Mouse (Mus musculus): ENCODE measurements around the gene Bbs2.
"Not testable (repeated sequence)": the region's sequence is repeated elsewhere in the genome, so short reads cannot be mapped to it uniquely, and the experiment has no call there.

Gene Bbs2

DNA sequence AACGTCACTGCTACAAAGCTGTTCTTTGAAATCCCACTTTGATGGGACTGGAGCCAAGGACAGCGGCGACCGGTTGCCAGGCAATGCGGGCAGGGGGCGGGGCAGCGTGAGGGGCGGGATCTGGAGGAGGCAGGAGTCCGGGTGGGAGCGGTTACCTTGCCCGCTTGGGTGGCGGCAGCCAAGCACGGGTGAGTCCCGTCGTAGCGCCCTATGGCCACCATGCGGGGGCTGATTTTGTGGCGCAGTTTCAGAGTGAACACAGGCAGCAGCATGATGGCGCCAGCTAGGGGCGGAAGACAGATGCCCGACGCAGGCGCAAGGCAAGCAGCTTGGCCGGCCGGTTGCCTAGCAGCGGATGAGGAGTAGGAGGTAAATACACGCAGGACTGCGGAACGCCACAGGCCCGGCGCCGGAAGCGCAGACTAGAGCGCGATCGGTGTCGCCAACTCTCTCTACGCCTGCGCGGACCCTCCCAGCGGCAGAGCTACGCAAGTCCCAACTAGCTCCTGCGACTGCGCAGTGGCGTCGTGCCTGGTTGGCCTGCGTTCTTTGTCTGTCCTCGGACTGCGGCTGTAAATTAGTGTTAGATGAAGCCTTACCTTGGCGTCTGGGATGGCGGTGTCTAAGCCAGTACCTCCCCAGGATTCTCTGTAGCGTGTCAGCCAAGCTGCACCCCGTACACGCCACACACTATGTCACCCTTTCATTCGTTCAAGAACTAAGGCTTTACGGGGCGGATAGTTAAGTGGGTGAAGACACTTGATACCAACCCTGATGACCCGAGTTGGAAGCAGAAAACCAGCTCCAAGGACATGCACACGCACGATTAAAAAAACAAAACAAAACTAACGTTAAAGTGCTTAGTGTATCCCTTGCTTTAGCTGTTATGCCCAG is at the start of gene Bbs2:
Bbs2 (minus strand) TSS at position 848 of the 894 bp plus-strand sequence.
- peak; percentile 98 for DNase-seq

DNA sequence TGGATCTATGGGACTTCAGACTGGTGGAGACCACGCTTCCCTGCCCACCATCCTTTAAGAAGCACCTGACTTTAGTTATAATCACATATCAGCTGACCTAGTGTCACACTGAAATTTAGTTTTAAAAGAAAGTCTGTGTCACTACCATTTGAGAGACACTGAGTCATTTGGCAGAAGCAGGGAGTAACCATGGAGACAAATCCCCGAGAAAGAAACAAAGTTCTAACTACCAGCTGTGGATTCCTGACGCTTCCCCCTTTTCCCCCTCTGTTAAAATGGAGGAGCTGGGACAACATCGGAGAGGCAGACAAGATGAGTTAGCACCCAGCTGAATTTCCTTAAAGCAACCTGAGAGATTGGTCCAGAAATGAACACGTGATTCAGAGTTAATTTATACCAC is 49.5 kb upstream of the Bbs2 start:
- DNase-seq: no peak

DNA sequence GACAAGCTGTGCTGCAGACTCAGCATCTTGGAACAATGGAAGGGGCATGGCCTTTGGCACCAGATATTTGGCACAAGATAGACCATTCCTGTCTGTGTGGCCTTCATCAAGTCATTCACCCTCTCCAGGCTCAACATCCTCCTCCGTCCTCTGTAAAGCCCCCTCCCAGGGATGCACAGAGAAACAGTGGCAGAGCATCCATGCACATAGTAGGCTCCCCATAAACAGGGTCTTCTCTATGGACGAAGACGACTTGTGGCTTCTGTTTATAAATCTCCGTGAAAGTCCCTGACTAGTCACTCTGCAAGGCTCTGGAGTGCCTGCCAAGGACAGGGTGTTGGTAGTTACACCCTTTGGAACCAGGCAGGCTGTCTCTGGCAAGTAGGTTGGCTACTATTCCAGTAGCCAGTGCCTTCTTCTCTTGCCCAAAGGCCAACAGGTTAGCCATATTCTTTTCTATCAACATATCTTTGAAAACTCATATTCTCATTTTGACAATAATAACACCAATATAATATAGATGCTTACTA is 41.6 kb upstream of the Bbs2 start:
- DNase-seq: no peak

DNA sequence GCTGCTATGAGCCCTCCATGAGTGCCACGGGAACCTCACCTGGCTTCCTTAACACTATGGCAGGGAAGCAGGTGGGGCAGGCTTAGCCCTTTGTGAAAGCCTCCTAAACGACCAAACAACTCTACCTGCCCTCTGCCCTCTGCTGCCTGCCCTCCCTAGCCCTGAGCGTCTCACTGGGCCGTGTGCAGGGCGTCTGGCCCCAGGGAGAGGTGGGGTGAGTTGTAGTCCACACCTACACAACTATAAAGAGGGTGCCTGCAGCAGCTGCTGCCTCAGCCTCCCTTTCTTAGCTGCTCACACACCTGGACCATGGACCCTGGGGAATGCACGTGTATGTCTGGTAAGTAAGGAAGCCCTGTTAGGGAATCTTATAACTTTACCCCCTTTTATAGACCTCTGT is 38.2 kb upstream of the Bbs2 start, which contains the start of gene Mt4:
Mt4 (plus strand) TSS at position 265 of the 400 bp plus-strand sequence.
- no peak for DNase-seq

DNA sequence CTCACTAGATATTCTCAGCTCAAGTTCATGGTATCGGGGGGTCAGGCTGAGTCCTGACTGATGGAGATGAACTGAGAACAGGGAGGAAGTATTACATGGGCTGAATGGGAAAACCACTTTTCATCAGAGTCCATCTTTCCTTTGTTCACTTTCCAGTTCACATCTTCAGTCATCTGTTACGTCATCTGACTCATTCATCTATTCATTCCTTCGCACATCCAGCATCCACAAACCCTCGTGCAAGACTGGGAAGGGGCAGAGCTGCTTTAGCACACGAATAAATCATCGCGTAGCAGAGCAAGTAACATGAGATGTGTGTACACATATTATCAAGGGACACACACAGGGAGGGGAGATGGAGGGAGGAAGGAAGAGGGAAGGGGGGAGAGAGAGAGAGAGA is 37.5 kb upstream of the Bbs2 start:
- DNase-seq: no peak

DNA sequence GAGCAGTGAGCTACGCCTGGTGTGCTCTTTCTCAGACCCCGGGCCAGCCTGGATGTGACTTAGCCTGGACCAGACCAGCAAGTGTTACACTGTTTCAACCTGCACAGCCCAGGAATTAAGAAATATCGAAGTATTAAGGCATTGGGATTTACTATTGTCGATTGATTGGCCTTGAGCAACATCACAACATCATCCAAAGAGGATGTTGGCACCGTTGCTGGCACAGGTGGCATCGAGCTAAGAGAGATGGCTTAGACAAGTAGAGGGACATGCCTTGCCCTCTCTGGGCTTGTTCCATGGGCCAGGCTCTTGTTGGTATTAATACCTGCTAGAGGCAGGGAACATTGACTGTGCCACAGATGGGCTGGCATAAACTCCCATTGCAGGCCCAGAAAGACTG is 36.8 kb upstream of the Bbs2 start:
- DNase-seq: no peak

DNA sequence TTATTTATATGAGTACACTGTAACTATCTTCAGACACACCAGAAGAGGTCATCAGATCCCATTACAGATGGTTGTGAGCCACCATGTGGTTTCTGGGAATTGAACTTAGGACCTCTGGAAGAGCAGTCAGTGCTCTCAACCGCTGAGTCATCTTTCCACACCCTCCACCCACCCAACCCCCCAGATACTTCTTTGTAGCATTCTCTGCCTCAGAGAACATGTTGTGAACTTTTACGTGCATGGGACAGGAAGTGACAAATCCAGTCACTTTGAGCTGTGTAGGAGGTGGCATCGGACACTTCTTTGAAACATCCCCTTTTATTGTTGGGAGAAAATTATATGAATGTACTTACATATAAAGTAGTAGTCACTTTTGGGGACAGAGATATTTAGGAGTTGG is 35.9 kb upstream of the Bbs2 start:
- DNase-seq: not testable (repeated sequence)

DNA sequence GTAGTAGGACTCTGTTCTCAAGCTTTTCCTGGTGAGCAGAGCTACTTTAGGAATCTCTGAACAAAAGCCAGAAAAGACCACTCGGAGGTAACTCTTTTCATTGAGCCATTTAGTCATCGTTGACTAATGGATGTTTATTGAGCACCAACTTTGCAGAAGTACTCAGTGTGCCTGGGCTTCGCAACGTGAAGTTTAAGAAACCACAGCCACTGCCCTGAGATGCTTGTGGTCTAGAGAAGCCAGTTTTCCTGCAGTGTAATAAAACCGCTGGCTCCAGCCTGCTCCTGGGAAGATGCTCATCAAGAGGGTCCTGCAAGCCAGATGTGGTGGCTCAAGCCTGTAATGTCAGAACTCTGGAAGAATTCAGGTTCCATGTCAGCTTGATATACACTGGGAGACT is 33.4 kb upstream of the Bbs2 start:
- no peak for DNase-seq

DNA sequence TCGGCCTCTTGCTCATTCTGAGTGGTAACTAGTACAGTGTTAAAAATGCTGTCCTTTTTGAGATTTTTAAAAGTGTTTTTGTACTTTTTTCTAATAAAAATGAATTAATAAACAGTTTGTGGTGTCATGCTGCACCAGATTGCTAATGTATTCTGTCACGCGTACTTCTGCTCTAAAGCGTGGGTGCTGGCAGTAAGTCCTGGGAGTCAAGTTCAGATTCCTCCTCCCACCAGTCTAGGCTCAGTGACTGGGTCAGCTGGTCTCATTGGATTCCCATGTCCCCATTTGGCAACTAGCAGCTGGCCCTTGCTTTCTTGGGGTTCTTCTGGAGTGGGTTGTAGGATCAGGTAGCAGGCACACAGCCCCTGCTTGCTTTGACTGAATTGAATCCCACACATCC is 31.4 kb upstream of the Bbs2 start:
- DNase-seq: no peak

DNA sequence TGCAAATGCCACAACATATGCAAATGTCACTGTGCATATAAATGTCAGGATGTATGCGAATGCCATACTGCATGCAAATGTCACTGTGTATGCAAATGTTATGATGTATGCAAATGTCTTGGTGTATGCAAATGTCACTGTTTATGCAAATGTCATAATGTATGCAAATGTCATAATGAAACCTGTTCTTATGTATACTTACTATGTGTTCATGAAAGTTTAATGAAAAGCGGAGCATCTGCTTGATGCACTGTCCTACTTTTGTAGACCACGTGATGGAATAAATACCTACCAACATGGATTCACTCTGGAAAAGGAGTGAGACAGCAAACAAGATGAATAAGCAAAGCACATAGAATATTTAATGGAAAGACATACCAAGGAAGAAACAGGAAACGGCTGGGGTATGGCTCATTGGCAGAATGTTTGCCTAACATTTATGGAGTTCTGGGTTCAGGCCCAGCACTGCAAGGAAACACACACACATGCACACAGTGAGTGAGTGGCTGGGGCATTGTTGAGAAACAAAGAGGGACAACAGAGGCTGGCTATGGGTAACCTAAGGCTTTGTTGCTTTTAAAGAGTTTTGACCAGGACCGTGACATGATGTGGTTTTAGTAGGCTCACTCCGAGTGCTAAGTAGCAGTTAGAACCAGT is 30.5 kb upstream of the Bbs2 start:
- no peak for DNase-seq

DNA sequence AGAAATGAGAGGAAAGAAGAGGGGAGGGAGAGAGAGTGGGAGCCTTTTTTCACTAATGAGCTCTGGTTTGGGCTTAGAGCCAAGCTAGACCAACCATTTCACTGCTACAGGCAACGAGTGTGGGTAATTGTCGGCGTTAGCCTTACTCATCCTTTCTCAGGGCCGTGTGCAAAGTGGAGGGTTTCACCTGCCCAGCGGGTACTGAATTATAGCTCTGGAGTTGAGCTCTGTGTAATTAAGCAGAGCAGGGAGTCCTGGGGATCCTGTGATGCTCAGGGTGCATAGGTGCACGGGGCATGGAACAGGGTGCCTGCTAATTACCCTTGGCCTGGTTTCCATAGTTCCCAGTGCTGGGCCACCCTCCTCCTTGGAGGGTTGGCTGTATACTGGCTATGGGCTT is 29.0 kb upstream of the Bbs2 start:
- no peak for DNase-seq

DNA sequence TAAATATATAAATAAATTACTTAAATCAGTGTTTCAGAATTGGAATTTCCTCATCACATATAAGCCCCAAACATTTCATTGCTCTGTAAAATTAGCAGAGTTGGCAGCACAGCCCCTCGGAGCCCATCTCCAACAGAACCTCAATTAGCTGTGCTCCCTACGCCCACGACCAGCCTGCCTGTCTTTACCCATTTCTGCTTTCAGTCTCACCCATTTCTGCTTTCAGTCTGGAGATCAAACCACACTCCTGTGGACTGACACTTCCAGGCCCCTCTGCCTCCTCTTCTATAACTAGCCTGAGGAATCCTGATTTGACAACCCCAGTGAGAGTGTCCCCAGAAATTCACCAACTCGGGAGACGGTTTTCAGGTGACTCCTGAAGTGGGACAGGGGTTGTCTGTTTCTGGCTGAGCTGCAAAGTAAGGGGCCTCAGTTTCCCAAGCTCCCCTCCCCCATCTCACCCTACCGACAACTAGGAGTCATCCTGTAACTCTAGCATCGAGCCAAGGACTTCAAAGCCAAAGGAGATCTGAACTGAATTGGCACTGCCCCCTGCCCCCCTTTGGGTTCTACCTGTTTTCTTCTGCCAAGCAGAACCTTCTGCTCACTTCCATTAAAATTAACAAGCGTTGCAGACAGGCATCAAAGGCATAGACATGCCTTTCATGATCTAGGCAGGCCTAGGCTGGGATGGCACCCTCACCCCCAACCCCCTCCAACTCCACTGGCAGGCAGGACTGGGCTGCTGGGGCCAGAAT is 24.2 kb upstream of the Bbs2 start:
- no peak for DNase-seq

DNA sequence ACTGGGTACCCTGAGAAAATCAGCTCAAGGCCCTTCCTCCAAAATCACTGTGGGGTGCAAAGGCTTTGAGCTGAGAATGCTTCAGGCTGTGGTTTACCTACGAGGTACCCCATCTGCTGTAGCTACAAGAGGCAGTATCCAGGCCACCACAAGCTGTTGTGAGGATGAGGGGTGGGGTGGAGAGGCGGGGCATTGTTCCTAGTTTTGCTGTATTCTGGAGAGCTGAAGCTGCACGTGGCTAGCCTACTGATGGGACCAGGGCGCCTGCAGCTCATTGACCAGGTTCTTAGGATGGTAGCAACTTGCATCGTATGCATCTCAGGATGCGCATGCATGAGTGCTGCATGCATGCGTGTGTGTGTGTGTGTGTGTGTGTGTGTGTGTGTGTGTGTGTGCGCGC is 22.9 kb upstream of the Bbs2 start:
- DNase-seq: no peak

DNA sequence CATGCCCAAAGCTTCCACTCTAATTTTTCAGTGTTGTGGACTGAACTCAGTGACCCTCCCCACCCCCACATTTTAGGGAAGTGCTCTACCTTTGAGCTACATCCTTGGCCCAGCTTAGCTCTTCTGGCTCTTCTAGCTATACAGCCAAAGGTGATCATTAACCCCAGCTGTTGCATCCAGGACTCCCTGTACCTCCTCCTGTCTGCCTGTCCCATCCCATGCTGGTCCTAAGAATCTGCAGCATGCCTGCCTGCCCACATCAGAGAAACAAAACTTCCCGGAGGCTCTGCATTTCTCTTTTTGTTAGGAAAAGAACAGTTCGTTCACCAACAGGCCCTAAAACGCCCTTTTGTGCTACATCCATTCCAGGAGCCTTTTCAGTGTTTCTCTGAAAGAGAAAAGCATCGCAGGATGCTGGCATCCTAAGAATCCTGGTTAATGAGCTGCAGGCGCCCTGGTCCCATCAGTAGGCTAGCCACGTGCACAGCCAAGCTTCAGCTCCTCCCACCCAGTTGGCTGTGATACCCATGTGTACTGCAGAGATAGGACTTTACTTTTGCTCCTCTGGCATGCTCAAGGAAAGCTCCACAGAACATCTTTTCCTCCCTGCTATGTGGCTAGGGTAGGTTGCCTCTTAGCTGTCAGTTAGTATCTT is 20.2 kb upstream of the Bbs2 start:
- peak; percentile 18 for DNase-seq

DNA sequence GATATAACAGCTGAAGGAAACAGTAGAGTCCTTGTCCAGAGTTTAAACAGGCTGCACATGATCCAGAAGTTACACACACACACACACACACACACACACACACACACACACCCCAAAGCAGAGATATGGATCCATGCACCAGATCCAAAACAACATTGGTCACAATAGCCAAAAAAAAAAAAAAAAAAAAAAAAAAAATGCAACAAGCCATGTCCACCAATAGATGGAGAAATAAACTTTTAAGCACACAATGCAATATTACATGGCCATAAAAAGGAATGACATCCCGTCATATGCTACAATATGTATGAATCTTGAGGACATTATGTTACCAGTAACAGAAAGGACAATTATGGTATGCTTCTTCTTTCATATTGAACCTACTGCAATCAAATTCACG is 15.2 kb upstream of the Bbs2 start:
- DNase-seq: no peak

DNA sequence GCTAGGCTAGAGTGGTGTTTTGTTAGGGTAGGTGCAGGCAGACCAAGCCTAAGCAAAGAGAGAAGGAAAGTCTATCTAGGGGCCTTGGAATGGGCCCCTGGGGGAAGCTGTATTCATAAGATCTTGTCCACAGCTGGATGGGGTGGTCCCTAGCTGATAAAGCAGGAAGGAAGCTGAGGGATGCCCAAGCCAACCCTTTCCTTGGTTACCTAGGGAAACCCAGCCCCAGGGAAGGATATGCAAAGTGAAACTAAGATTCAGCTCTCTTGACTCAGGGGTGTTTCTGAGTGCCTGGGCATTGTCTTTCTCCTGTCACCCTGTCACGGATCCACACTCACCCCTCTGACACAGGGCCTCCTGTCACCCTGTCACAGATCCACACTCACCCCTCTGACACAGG is 14.7 kb upstream of the Bbs2 start:
- no peak for DNase-seq

DNA sequence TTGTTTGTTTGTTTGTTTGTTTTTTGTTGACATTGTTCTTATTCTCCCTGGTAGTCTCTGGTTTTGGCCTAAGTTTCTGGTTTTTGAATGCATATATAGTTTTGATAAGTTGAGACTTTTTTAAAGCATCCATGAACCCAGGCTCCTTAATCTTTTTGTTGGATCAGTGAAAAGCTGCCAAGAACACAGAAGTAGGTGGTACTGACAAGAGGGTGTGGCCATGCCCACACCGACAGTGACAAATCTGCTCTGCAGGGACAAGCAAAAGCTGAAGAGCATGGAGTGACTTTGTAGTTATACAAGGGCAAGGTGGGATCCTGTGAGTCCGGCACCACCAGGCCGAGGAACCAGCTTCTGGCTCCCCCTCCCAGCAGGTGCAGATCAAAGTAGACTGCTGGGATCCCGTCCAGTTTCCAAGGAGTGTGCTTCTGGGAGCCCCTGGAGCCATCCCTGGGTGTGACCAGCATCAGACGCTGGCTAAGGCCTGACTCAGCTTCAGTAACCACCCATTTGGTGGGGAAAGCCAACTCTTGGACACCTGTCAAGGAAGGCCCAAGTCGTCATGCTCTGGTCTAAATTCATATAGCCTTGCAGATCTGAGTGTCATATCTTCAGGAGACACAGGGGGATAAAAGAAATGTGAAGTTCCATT is 11.9 kb upstream of the Bbs2 start:
- no peak for DNase-seq

DNA sequence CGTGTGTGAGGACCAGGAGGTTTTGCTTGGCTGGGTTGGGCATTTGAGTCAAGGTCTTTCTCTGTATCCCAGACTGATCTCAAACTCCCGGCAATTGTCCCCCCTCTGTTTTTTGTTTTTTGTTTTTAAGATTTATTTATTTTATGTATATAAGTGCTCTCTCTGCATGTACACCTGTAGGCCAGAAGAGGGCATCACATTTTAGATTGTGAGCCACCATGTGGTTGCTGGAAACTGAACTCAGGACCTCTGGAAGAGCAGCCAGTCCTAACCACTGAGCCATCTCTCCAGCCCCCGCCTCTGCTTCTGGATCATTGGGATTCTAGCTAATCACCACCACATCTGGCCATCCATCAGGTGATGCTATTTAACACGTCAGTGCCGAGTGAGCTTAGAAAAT is 11.1 kb upstream of the Bbs2 start:
- no peak for DNase-seq

DNA sequence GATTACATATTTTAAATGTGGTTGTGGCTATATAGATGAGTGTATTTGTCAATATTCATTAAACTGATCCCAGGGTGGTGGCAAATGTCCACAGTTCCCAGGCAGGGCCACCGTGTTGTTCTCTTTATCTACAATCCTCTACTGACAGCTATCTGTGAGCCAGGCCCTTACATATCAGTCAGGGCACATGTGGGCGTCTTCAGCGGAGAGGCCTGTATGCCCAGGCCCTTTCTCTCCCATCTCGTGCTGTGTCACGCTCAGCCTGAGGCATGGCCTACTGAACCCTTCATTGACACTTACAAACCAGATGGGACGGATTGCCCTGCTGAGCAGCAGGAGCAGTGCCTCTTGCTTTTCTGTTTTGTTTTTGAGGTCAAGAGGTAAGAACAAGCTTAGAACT is 10.7 kb upstream of the Bbs2 start:
- no peak for DNase-seq

DNA sequence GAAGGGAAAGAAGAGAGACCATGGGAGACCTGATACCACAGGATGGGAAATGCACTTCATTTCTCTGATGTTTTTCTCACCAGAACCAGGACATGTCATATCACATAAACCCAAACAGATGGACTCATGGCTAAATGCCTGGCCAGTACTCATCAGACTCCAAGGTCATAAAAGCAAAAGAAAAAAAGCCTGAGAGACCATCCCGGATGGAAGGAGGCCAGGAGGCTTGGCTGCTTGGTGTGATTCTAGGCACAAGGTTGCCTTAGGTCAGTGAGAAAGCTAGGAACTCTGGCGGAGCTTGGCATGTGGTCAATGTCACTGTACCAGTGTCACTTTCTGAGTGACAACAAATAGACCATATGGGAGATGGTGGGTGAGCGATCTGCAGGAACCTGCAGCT is 9.1 kb upstream of the Bbs2 start:
- no peak for DNase-seq

DNA sequence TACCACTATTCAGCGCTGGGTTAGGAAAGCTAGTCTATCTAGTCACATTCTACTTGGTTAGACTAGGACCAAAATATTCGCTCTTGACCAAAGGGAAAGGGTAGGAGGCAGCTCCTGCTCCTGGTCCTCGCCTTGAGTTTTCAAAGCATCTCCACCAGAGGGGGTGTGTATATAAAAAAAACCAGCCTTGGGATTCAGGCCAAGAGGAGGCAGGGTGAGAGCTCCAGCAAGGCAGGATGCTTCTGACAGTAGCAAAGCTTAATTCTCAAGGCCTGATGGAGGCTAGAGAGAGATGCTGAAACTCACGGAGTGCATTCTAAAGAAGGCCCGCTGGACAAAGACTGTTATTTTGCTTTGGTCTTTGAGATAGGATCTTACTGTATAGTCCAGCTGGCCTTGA is 5.4 kb upstream of the Bbs2 start:
- no peak for DNase-seq

DNA sequence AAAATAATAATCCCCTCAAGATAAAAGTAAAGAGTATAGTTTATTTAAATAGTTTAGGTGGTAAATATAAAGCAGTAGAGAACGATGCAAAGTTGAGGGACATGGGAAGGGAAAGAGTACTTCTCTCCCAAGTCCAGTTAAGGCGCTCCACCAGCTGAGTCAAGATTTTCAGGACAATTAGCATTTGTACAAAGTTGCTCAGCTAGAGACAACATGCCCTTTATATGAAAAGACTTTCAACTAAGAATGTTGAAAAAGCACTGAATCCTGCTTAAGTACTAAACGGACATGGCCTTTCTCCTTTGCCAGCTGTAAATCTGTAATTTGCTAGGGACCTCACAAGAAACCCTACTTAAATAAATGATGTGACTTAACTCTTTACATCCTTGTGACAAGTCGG is 268 bp upstream of the Bbs2 start:
- no peak for DNase-seq

Data from kidney, adult 18-20 months (tissue).